Mouse (Mus musculus) CH12.LX (cell line): ENCODE data around the gene Atrip. TPM values are rescaled to one million over a fixed set of nuclear protein-coding genes. Genes with fewer than 3 reads are reported as not detected.

ENCODE experiments used
- DNase-seq: peaks from one replicate; pipeline ENCODE4 v3.0.0-alpha.2; 2013; ENCODE audit errors: extremely low read depth
- H3K27ac ChIP-seq: 2 replicates; pipeline ENCODE4 v1.5.1; 2012; ENCODE audit warnings: low read depth, mild to moderate bottlenecking, control low read depth, moderate library complexity; ENCODE audit not compliant: insufficient read depth
- H3K27me3 ChIP-seq: replicated peaks from 2 replicates; pipeline ENCODE3; 2012; ENCODE audit warnings: inconsistent platforms
- H3K36me3 ChIP-seq, 2 experiments: replicated peaks in 1 of 2; 2 replicates each; pipeline versions ENCODE3 to v1.6.1; 2012; ENCODE audit warnings: inconsistent platforms in 1 of 2, low read length in 1 of 2, mild to moderate bottlenecking in 1 of 2, mixed read lengths in 1 of 2, moderate library complexity in 1 of 2; ENCODE audit not compliant: control insufficient read depth in 1 of 2, insufficient read depth in 1 of 2
- H3K4me1 ChIP-seq, 2 experiments: 2 replicates each; pipeline ENCODE4 v1.6.1; 2012; ENCODE audit warnings: inconsistent platforms in 1 of 2, moderate library complexity in 1 of 2; ENCODE audit not compliant: insufficient read depth in 2 of 2, control insufficient read depth in 1 of 2
- H3K4me2 ChIP-seq: 2 replicates; pipeline ENCODE4 v1.6.1; 2012; ENCODE audit warnings: low read depth, mild to moderate bottlenecking, control low read depth; ENCODE audit not compliant: poor library complexity, insufficient read depth, severe bottlenecking
- H3K4me3 ChIP-seq, 3 experiments: fragments of 150-350 bp in 1 of 3; sonication (generic) in 1 of 3; replicated peaks in 1 of 3; 2 replicates each; pipeline versions ENCODE3 to v1.5.1; 2011 to 2012; ENCODE audit warnings: low read depth in 2 of 3, low read length in 2 of 3, mild to moderate bottlenecking in 2 of 3, moderate library complexity in 2 of 3, control low read depth in 1 of 3, improper control_type of control experiment in 1 of 3, inconsistent platforms in 1 of 3, mixed read lengths in 1 of 3; ENCODE audit not compliant: poor library complexity in 1 of 3
- H3K79me2 ChIP-seq: replicated peaks from 2 replicates; pipeline ENCODE4 v1.6.1; 2012; ENCODE audit warnings: mild to moderate bottlenecking, moderate library complexity; ENCODE audit not compliant: control insufficient read depth, poor library complexity, insufficient read depth, severe bottlenecking; ENCODE audit errors: extremely low read depth
- H3K9ac ChIP-seq: 2 replicates; pipeline ENCODE4 v1.6.1; 2012; ENCODE audit warnings: low read depth, mild to moderate bottlenecking, control low read depth, moderate library complexity; ENCODE audit not compliant: insufficient read depth
- H3K9me3 ChIP-seq: replicated peaks from 2 replicates; pipeline ENCODE3; 2012; ENCODE audit warnings: low read length, inconsistent platforms, mixed read lengths
- BHLHE40 ChIP-seq: IDR thresholded peaks from 2 replicates; pipeline ENCODE4 v1.6.1; 2011; ENCODE audit warnings: mild to moderate bottlenecking, low read depth, low read length, improper control_type of control experiment
- CHD2 ChIP-seq: IDR thresholded peaks from 2 replicates; pipeline ENCODE4 v1.6.1; 2011; ENCODE audit warnings: low read length, improper control_type of control experiment
- CTCF ChIP-seq, 2 experiments: IDR thresholded peaks in 1 of 2; conservative IDR thresholded peaks in 1 of 2; 2 replicates each; pipeline ENCODE4 v1.5.1; 2011 to 2012; ENCODE audit warnings: low read depth in 2 of 2, low read length in 2 of 2, improper control_type of control experiment in 1 of 2, inconsistent platforms in 1 of 2, mild to moderate bottlenecking in 1 of 2, moderate library complexity in 1 of 2
- ELF1 ChIP-seq: IDR thresholded peaks from 2 replicates; pipeline ENCODE4 v1.6.1; 2014; ENCODE audit warnings: low read depth, mild to moderate bottlenecking, inconsistent platforms, low read length, improper control_type of control experiment
- EP300 ChIP-seq: IDR thresholded peaks from 2 replicates; pipeline ENCODE4 v1.6.1; 2011; ENCODE audit warnings: low read length, improper control_type of control experiment
- ETS1 ChIP-seq: conservative IDR thresholded peaks from 2 replicates; pipeline ENCODE4 v1.6.1; 2012; ENCODE audit warnings: low read depth, mild to moderate bottlenecking, inconsistent platforms, low read length, improper control_type of control experiment, moderate library complexity
- IRF4 ChIP-seq: IDR thresholded peaks from 2 replicates; pipeline ENCODE4 v1.6.1; 2014; ENCODE audit warnings: low read depth, mild to moderate bottlenecking, inconsistent platforms, low read length, improper control_type of control experiment
- KAT2A ChIP-seq: IDR thresholded peaks from 2 replicates; pipeline ENCODE4 v1.6.1; 2012; ENCODE audit warnings: low read length, improper control_type of control experiment, inconsistent platforms; ENCODE audit not compliant: insufficient replicate concordance
- MAFK ChIP-seq: IDR thresholded peaks from 2 replicates; pipeline ENCODE4 v1.6.1; 2011; ENCODE audit warnings: low read length, improper control_type of control experiment; ENCODE audit not compliant: insufficient replicate concordance
- MAX ChIP-seq: IDR thresholded peaks from 2 replicates; pipeline ENCODE4 v1.6.1; 2011; ENCODE audit warnings: low read length, improper control_type of control experiment
- MAZ ChIP-seq: IDR thresholded peaks from 2 replicates; pipeline ENCODE4 v1.6.1; 2012; ENCODE audit warnings: low read depth, mild to moderate bottlenecking, inconsistent platforms, low read length, improper control_type of control experiment, moderate library complexity
- MXI1 ChIP-seq: IDR thresholded peaks from 2 replicates; pipeline ENCODE4 v1.6.1; 2011; ENCODE audit warnings: mild to moderate bottlenecking, low read depth, low read length, improper control_type of control experiment
- MYC ChIP-seq: IDR thresholded peaks from 2 replicates; pipeline ENCODE4 v1.6.1; 2011; ENCODE audit warnings: low read depth, mild to moderate bottlenecking, improper control_type of control experiment, low read length
- NELFE ChIP-seq: IDR thresholded peaks from 2 replicates; pipeline ENCODE4 v1.6.1; 2011; ENCODE audit warnings: low read depth, low read length, improper control_type of control experiment
- POLR2A ChIP-seq: IDR thresholded peaks from 2 replicates; pipeline ENCODE4 v1.6.1; 2011; ENCODE audit warnings: low read depth, mild to moderate bottlenecking, improper control_type of control experiment, low read length
- RCOR1 ChIP-seq: conservative IDR thresholded peaks from 2 replicates; pipeline ENCODE4 v1.6.1; 2012; ENCODE audit warnings: low read depth, mild to moderate bottlenecking, inconsistent platforms, low read length, improper control_type of control experiment
- TBP ChIP-seq: conservative IDR thresholded peaks from 2 replicates; pipeline ENCODE4 v1.6.1; 2011; ENCODE audit warnings: low read depth, low read length, improper control_type of control experiment
- UBTF ChIP-seq: IDR thresholded peaks from 2 replicates; pipeline ENCODE4 v1.6.1; 2012; ENCODE audit warnings: low read depth, mild to moderate bottlenecking, inconsistent platforms, low read length, improper control_type of control experiment, moderate library complexity
- USF2 ChIP-seq: conservative IDR thresholded peaks from 2 replicates; pipeline ENCODE4 v1.6.1; 2011; ENCODE audit warnings: low read depth, low read length, improper control_type of control experiment
- ZMIZ1 ChIP-seq: IDR thresholded peaks from 2 replicates; pipeline ENCODE4 v1.6.1; 2012; ENCODE audit warnings: low read depth, mild to moderate bottlenecking, inconsistent platforms, low read length, improper control_type of control experiment
- ZNF384 ChIP-seq: IDR thresholded peaks from 2 replicates; pipeline ENCODE4 v1.6.1; 2012; ENCODE audit warnings: low read depth, low read length, improper control_type of control experiment, inconsistent platforms
- dilution Hi-C: fragments of 300-500 bp; cut with MboI; formaldehyde crosslinking; loops from 2 replicates; pipeline ENCODE4 v1.14.3; 2020; ENCODE audit warnings: low sequenced_read_pairs; ENCODE audit not compliant: extremely low pct_unique_long_range_greater_than_20kb, extremely low pct_ligation_motif_present
- in situ Hi-C: fragments of 300-500 bp; cut with MboI; formaldehyde crosslinking; loops from 3 replicates; pipeline ENCODE4 v1.14.3; 2019; ENCODE audit warnings: low sequenced_read_pairs, low pct_ligation_motif_present, low pct_unique_long_range_greater_than_20kb, mixed read lengths
- polyA plus RNA-seq: library from polyadenylated mRNA; unstranded; fragments of >175 nt; gene quantifications from 2 replicates; pipeline ENCODE4 v1.2.1, GENCODE M21; 2012; ENCODE audit warnings: low read depth; ENCODE audit not compliant: insufficient read length
- total RNA-seq, 2 experiments: library from RNA; depleted of rRNA; stranded (reverse); fragments of 300-350 nt in 1 of 2; fragments of >200 nt in 1 of 2; gene quantifications; 2 replicates each; pipeline ENCODE4 v1.2.3; 2012 to 2014

Atrip gene
- total and polyA plus RNA-seq, 3 experiments: 17.6 to 24.1 (median 18.0) TPM

GRCm38 (mm10) chr9:109052490-109053260 lies 21.2 kb downstream of the Atrip start:
- Histone ChIP-seq H3K4me1 (peaks cover 30 to 65% of the 10 kb centered on the region in 2 experiments), H3K9ac (peak overlapping the region; percentile 56), H3K79me2 (peaks cover 70% of the 10 kb centered on the region), H3K4me3 (peak overlapping the region; percentile 67 to 91 (median 70)), H3K27ac (peak overlapping the region; percentile 93), H3K36me3 (peaks cover 19 to 35% of the 10 kb centered on the region in 2 experiments), H3K4me2 (peak overlapping the region; percentile 88), H3K27me3 (no peaks in the 10 kb centered on the region), H3K9me3 (no peaks in the 10 kb centered on the region)
- 0 out of 2 replicates have a peak, but pooled peaks have one; percentile 16 for TF ChIP-seq ELF1
- 0 out of 2 replicates have a peak, but pooled peaks have one; percentile 66 for TF ChIP-seq ZMIZ1
- 0 out of 2 replicates have a peak, but pooled peaks have one; percentile 6 for TF ChIP-seq MYC
- no peak for TF ChIP-seq MAFK
- no peak for TF ChIP-seq BHLHE40
- TF ChIP-seq MAX: 0 out of 2 replicates have a peak, but pooled peaks have one; percentile 12
- no peak for TF ChIP-seq KAT2A
- TF ChIP-seq POLR2A: 0 out of 2 replicates have a peak, but pooled peaks have one; percentile 26
- no peak for TF ChIP-seq ETS1
- no peak for TF ChIP-seq USF2
- in situ Hi-C loops (no loop called here), dilution Hi-C loops (no loop called here)
- no peak for DNase-seq

- H3K27ac ChIP-seq: peak overlapping the region; percentile 93
- H3K9me3 ChIP-seq: no peaks in the 10 kb centered on the region
- H3K79me2 ChIP-seq: peaks cover 64% of the 10 kb centered on the region
- H3K27me3 ChIP-seq: no peaks in the 10 kb centered on the region
- peak; percentile 74 for DNase-seq
- TF ChIP-seq NELFE (peak; percentile 30; the same call in 1 of the 2 replicates), TBP (0 out of 2 replicates have a peak, but pooled peaks have one; percentile 37), KAT2A (0 out of 2 replicates have a peak, but pooled peaks have one; percentile 38), MAZ (peak; percentile 34; the same call in 1 of the 2 replicates), CTCF (conservative IDR thresholded peaks at IDR 0.05 in 1 of 2, IDR thresholded peaks at IDR 0.05 in 1 of 2; ENCODE audit: low read depth in 2 of 2, low read length in 2 of 2) (no peak), CHD2 (0 out of 2 replicates have a peak, but pooled peaks have one; percentile 14), EP300 (peak; percentile 17; the same call in 1 of the 2 replicates), ETS1 (peak; percentile 37; the same call in 1 of the 2 replicates), UBTF (no peak), MXI1 (no peak; the same call in 1 of the 2 replicates), RCOR1 (peak; percentile 46; the same call in 1 of the 2 replicates), BHLHE40 (peak; percentile 31), ZNF384 (no peak), MYC (0 out of 2 replicates have a peak, but pooled peaks have one; percentile 13), IRF4 (peak; percentile 42; the same call in 1 of the 2 replicates)
- H3K36me3 ChIP-seq: peaks cover 12 to 27% of the 10 kb centered on the region in 2 experiments
- dilution Hi-C loops: no loop called here
- H3K4me3 ChIP-seq: peak overlapping the region; percentile 67 to 91 (median 70)
- in situ Hi-C loops: no loop called here
- peak overlapping the region; percentile 56 for H3K9ac ChIP-seq
- peaks cover 27 to 57% of the 10 kb centered on the region in 2 experiments for H3K4me1 ChIP-seq
- H3K4me2 ChIP-seq: peak overlapping the region; percentile 88
Measured at GRCm38 (mm10) chr9:109051651-109052489, 22.1 kb downstream of the Atrip start.
